Mouse (Mus musculus): Measurements from ENCODE around the gene Pin4. TPM values are rescaled to one million over a fixed set of nuclear protein-coding genes. Genes with fewer than 3 reads are reported as not detected.

Gene Pin4
- total and polyA plus RNA-seq, 3 experiments = 50.6 to 122 TPM; not detected in 1

DNA sequence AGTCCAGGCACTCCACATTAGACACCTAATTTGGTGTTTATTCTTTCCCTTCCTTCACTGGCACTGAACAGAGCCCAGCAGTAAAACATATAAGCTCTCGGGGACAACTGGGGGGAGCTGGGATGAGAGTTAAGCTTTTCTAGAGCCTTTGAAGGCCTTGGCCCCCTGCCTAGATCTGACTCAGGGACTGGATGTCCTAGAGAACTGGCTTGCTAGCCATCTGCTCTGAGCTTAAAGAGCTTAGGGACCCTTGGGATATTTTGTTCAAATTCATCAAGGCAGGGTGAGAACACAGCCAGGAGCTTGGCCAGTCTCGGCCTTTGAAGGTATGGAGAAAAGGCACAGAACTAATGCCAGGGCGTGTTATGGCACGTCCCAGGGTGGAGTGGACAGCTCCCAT is 44.3 kb downstream of the Pin4 start:
- Histone ChIP-seq H3K9me3 (replicated peaks; ENCODE audit: insufficient read depth, low read length) (no peaks in the 10 kb centered on the region), H3K27ac (ENCODE audit: control insufficient read depth, low read depth, low read length) (no peak overlapping the region), H3K27me3 (ENCODE audit: control insufficient read depth in 1 of 2, insufficient read depth in 2 of 2, low read length in 2 of 2) (no peaks in the 10 kb centered on the region), H3K9ac (ENCODE audit: control insufficient read depth, low read depth, low read length, poor library complexity, severe bottlenecking) (no peak overlapping the region), H3K79me2 (ENCODE audit: control insufficient read depth, insufficient read depth, low read length, poor library complexity) (no peaks in the 10 kb centered on the region), H3K4me3 (ENCODE audit: control insufficient read depth in 1 of 2, insufficient read depth in 1 of 2, low read depth in 2 of 2, low read length in 2 of 2) (no peak overlapping the region), H3K36me3 (ENCODE audit: control insufficient read depth in 1 of 2, insufficient read depth in 2 of 2, low read length in 2 of 2) (peaks cover 0 to 2% of the 10 kb centered on the region in 2 experiments; a peak in 1 of 4 replicates), H3K4me1 (ENCODE audit: control insufficient read depth in 1 of 2, insufficient read depth in 2 of 2, low read length in 2 of 2) (no peaks in the 10 kb centered on the region; a peak in 1 of 4 replicates)
- TF ChIP-seq MXI1 (IDR thresholded peaks at IDR 0.05; ENCODE audit: low read depth, low read length) (no peak), POLR2A (IDR thresholded peaks at IDR 0.05; ENCODE audit: control insufficient read depth in 1 of 2, insufficient read depth in 1 of 2, low read depth in 1 of 2, low read length in 2 of 2, poor library complexity in 1 of 2) (no peak), ZNF384 (IDR thresholded peaks at IDR 0.05; ENCODE audit: low read depth, low read length) (no peak), TCF12 (IDR thresholded peaks at IDR 0.05; ENCODE audit: low read depth, low read length) (no peak), ZC3H11A (IDR thresholded peaks at IDR 0.05; ENCODE audit: low read depth, low read length) (no peak), MYC (IDR thresholded peaks at IDR 0.05; ENCODE audit: low read depth, low read length) (no peak), POLR2AphosphoS2 (IDR thresholded peaks at IDR 0.05; ENCODE audit: low read length) (no peak), CHD1 (IDR thresholded peaks at IDR 0.05; ENCODE audit: low read depth, low read length) (no peak), ZKSCAN1 (IDR thresholded peaks at IDR 0.05; ENCODE audit: low read depth, low read length) (no peak), E2F4 (IDR thresholded peaks at IDR 0.05; ENCODE audit: borderline replicate concordance, low read depth, low read length) (no peak), MAZ (IDR thresholded peaks at IDR 0.05; ENCODE audit: low read depth, low read length) (no peak), SMC3 (IDR thresholded peaks at IDR 0.05; ENCODE audit: low read depth, low read length) (no peak)
- DNase-seq (ENCODE audit: low read depth, low spot score) = no peak

DNA sequence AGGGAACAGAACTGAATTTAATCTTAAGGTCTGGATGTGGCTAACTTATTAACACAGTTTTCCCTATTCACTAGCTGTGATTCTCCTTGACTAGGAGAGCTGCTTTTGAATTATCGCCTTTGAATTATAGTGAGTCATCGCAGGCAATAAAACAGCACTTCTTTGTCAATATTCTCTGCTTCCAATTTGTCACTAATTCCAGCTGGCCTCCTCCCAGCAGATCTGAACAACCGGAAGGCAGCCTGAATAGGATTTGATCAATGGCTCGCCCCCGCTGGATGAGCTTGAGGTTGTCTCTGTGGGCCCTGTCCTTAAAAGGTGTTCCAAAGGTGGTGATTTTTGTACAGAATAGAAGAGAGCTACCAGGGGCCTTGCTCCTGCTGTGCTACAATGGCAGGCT is 47.3 kb downstream of the Pin4 start:
- H3K9ac ChIP-seq (ENCODE audit: control insufficient read depth, low read depth, low read length, poor library complexity, severe bottlenecking) = no peak overlapping the region
- DNase-seq (ENCODE audit: low read depth, low spot score) = no peak
- no peaks in the 10 kb centered on the region for H3K9me3 ChIP-seq (replicated peaks; ENCODE audit: insufficient read depth, low read length)
- TF ChIP-seq TBP (IDR thresholded peaks at IDR 0.05; ENCODE audit: low read depth, low read length) (no peak), POLR2AphosphoS5 (IDR thresholded peaks at IDR 0.05; ENCODE audit: borderline replicate concordance, low read depth, low read length) (no peak), MAZ (IDR thresholded peaks at IDR 0.05; ENCODE audit: low read depth, low read length) (no peak), NRF1 (IDR thresholded peaks at IDR 0.05; ENCODE audit: insufficient read depth, low read depth, low read length, poor library complexity, severe bottlenecking) (no peak), EP300 (IDR thresholded peaks at IDR 0.05; ENCODE audit: low read depth in 1 of 2, low read length in 2 of 2) (no peak), GABPA (IDR thresholded peaks at IDR 0.05; ENCODE audit: low read depth, low read length) (no peak), ETS1 (IDR thresholded peaks at IDR 0.05; ENCODE audit: low read depth, low read length) (no peak), ZC3H11A (IDR thresholded peaks at IDR 0.05; ENCODE audit: low read depth, low read length) (no peak), HCFC1 (IDR thresholded peaks at IDR 0.05; ENCODE audit: low read depth, low read length) (no peak), TAL1 (IDR thresholded peaks at IDR 0.05; ENCODE audit: low read length) (no peak), MAX (IDR thresholded peaks at IDR 0.05; ENCODE audit: low read length) (no peak), ZKSCAN1 (IDR thresholded peaks at IDR 0.05; ENCODE audit: low read depth, low read length) (no peak), MAFK (IDR thresholded peaks at IDR 0.05; ENCODE audit: borderline replicate concordance, low read depth, low read length) (no peak), RCOR1 (IDR thresholded peaks at IDR 0.05; ENCODE audit: low read depth, low read length) (no peak), NELFE (IDR thresholded peaks at IDR 0.05; ENCODE audit: low read depth, low read length) (no peak), POLR2A (IDR thresholded peaks at IDR 0.05; ENCODE audit: control insufficient read depth in 1 of 2, insufficient read depth in 1 of 2, low read depth in 1 of 2, low read length in 2 of 2, poor library complexity in 1 of 2) (no peak), GATA1 (IDR thresholded peaks at IDR 0.05; ENCODE audit: low read depth, low read length) (no peak), USF1 (IDR thresholded peaks at IDR 0.05; ENCODE audit: low read depth, low read length) (no peak), ZMIZ1 (IDR thresholded peaks at IDR 0.05; ENCODE audit: low read depth, low read length) (no peak), CTCF (IDR thresholded peaks at IDR 0.05 in 2 of 3, conservative IDR thresholded peaks at IDR 0.05 in 1 of 3; ENCODE audit: control insufficient read depth in 1 of 3, insufficient read depth in 1 of 3, low read depth in 2 of 3, low read length in 3 of 3, poor library complexity in 1 of 3, severe bottlenecking in 1 of 3) (no peak)
- no peak overlapping the region for H3K27ac ChIP-seq (ENCODE audit: control insufficient read depth, low read depth, low read length)
- peaks cover 0 to 9% of the 10 kb centered on the region in 2 experiments; a peak in 2 of 4 replicates for H3K36me3 ChIP-seq (ENCODE audit: control insufficient read depth in 1 of 2, insufficient read depth in 2 of 2, low read length in 2 of 2)
- no peak overlapping the region for H3K4me3 ChIP-seq (ENCODE audit: control insufficient read depth in 1 of 2, insufficient read depth in 1 of 2, low read depth in 2 of 2, low read length in 2 of 2)
- no peaks in the 10 kb centered on the region for H3K27me3 ChIP-seq (ENCODE audit: control insufficient read depth in 1 of 2, insufficient read depth in 2 of 2, low read length in 2 of 2)
- peaks cover 8% of the 10 kb centered on the region in 2 experiments for H3K4me1 ChIP-seq (ENCODE audit: control insufficient read depth in 1 of 2, insufficient read depth in 2 of 2, low read length in 2 of 2)
- no peaks in the 10 kb centered on the region for H3K79me2 ChIP-seq (ENCODE audit: control insufficient read depth, insufficient read depth, low read length, poor library complexity)

All from MEL (cell line).